Mouse (Mus musculus) heart, embryonic 11.5 days (tissue): Measurements from ENCODE around the gene Eif4e2. TPM values are rescaled to one million over a fixed set of nuclear protein-coding genes. Genes with fewer than 3 reads are reported as not detected.

Source experiments
- ATAC-seq: fragments of 200-750 bp; cut with Nextera tagmentation; replicated peaks from 2 replicates; pipeline ENCODE4 v1.8.0; 2017; ENCODE audit warnings: moderate library complexity; ENCODE audit not compliant: insufficient number of reproducible peaks, low FRiP score, low TSS enrichment
- H3K27ac ChIP-seq: fragments of 300-500 bp; sonication (generic); 2 replicates; pipeline ENCODE4 v1.5.1; 2014; ENCODE audit warnings: mild to moderate bottlenecking, low read depth, low read length
- H3K27me3 ChIP-seq: fragments of 300-500 bp; sonication (generic); 2 replicates; pipeline ENCODE4 v1.6.1; 2014; ENCODE audit warnings: mild to moderate bottlenecking, low read length, mixed read lengths; ENCODE audit not compliant: control insufficient read depth, insufficient read depth
- H3K36me3 ChIP-seq: fragments of 300-500 bp; sonication (generic); 2 replicates; pipeline ENCODE4 v1.6.1; 2014; ENCODE audit warnings: mild to moderate bottlenecking, low read length, moderate library complexity, mixed read lengths; ENCODE audit not compliant: control insufficient read depth, insufficient read depth
- H3K4me1 ChIP-seq: fragments of 300-500 bp; sonication (generic); 2 replicates; pipeline ENCODE4 v1.6.1; 2014; ENCODE audit warnings: low read length; ENCODE audit not compliant: control insufficient read depth, insufficient read depth
- H3K4me2 ChIP-seq: fragments of 300-500 bp; sonication (generic); 2 replicates; pipeline ENCODE4 v1.6.1; 2014; ENCODE audit warnings: mild to moderate bottlenecking, moderate library complexity
- H3K4me3 ChIP-seq: fragments of 300-500 bp; sonication (generic); 2 replicates; pipeline ENCODE4 v1.5.1; 2014; ENCODE audit warnings: low read depth, low read length
- H3K9ac ChIP-seq: fragments of 300-500 bp; sonication (generic); 2 replicates; pipeline ENCODE4 v1.6.1; 2014; ENCODE audit warnings: mild to moderate bottlenecking, low read depth, low read length, moderate library complexity
- H3K9me3 ChIP-seq: fragments of 300-500 bp; sonication (generic); replicated peaks from 2 replicates; pipeline ENCODE4 v1.6.1; 2016; ENCODE audit warnings: low read length; ENCODE audit not compliant: control insufficient read depth
- WGBS: fragments of 180-500 bp; shearing (Covaris S2); extraction: QIAGEN DNeasy Blood & Tissue Kit; methylation state at CpG from one replicate; pipeline ENCODE4 v1.1.7; 2014; ENCODE audit not compliant: insufficient replicate concordance; 5-methylcytosine and 5-hydroxymethylcytosine counted together
- polyA plus RNA-seq: library from polyadenylated mRNA; unstranded; fragments of >200 nt; fragmentation: Nextera tagmentation; extraction: Ambion mirVana; gene quantifications from 2 replicates; pipeline ENCODE4 v1.2.1, GENCODE M21; 2014

Gene Eif4e2
- polyA plus RNA-seq, 1 experiment from 2014 or later: 121 TPM

DNA sequence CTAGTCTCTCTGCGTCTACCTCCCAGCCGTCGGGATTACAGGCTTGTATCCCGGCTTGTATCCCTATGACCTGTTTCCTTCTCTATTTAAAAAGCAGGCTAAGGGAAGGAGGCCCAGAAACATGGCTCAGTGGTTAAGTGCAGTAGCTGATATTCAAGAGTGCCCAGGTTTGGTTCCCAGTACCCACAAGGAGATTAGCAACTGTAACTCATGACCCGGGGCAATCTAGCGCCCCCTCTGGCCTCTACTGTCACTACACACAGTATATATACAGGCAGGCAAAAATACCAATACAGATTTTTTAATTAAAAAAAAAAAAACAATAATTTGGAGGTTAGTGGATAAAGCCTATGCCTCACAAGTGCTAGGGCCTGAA, 68.7 kb downstream of the Eif4e2 start:
- Histone ChIP-seq H3K27ac (no peak overlapping the region), H3K9ac (no peak overlapping the region), H3K27me3 (peaks cover 4% of the 10 kb centered on the region; the same call in 1 of the 2 replicates), H3K4me3 (no peak overlapping the region), H3K4me2 (no peak overlapping the region; the same call in 1 of the 2 replicates), H3K4me1 (no peaks in the 10 kb centered on the region), H3K36me3 (no peaks in the 10 kb centered on the region), H3K9me3 (no peaks in the 10 kb centered on the region)
- ATAC-seq: no peak
- 67% methylated on average over 6 of the region's 6 CpGs for WGBS

DNA sequence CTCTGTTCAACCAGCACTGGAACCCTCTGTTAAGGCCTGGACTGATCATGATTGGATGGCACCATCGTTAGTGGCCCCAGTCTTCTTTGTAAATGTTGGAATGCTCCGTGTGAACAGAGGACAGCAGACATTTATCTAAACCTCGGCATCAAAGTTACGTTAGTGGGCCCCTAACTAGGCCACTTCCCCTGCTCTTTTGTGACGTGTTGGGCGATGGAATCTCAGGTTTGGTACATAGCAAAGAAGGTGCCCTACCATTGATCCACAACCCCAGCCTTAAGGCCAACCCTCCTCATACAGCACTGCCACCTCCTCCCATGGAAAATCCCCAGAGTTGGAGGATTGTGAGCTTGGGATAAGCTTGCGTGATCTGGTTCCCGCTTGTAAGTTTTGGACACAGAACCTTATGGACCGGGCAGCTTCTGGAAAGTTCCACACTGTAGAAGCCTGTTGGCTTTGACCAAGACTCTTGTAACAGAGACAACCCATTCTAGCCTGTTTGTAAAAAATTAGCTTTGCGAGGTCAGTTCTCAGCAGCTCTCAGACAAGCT, 69.8 kb downstream of the Eif4e2 start:
- Histone ChIP-seq H3K36me3 (no peaks in the 10 kb centered on the region), H3K4me1 (no peaks in the 10 kb centered on the region), H3K27ac (no peak overlapping the region), H3K27me3 (peaks cover 4% of the 10 kb centered on the region; the same call in 1 of the 2 replicates), H3K4me3 (no peak overlapping the region), H3K9me3 (no peaks in the 10 kb centered on the region), H3K9ac (no peak overlapping the region), H3K4me2 (no peak overlapping the region)
- 80% methylated on average over 10 of the region's 10 CpGs for WGBS
- ATAC-seq: no peak

DNA sequence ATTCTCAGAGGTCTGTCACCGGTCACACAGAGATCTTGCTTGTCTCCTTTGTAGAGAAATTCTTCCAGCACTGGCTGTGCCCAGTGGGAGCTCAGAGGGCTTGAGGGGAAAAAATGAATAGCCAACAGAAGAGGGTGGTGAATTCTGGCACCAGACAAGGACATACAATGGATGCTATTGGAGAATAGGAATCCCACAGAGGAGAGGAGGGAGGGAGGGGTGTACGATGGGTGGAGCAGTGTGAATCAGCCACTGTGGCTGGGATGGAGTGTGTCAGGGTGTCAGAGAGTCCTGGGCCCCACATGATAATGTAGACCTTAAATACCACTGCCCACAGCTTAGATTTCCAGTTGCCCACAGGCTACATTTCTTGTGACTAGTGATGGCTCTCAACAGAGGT, 73.4 kb downstream of the Eif4e2 start:
- no peak overlapping the region for H3K27ac ChIP-seq
- 66% methylated on average over 2 of the region's 2 CpGs for WGBS
- H3K4me2 ChIP-seq: no peak overlapping the region
- H3K36me3 ChIP-seq: no peaks in the 10 kb centered on the region
- ATAC-seq: no peak
- no peaks in the 10 kb centered on the region for H3K4me1 ChIP-seq
- H3K9me3 ChIP-seq: no peaks in the 10 kb centered on the region
- no peak overlapping the region for H3K4me3 ChIP-seq
- H3K9ac ChIP-seq: no peak overlapping the region
- no peaks in the 10 kb centered on the region for H3K27me3 ChIP-seq

Other genes starting within 250 kb of the Eif4e2 start
- gene Alppl2, start 124.0 kb upstream of the Eif4e2 start, polyA plus RNA-seq: not detected in 2 replicates
- not detected in 2 replicates for gene Alpi, start 112.3 kb upstream of the Eif4e2 start, polyA plus RNA-seq
- gene Akp3, start 88.9 kb upstream of the Eif4e2 start, polyA plus RNA-seq: not detected in 2 replicates
- gene Ecel1, start 57.4 kb upstream of the Eif4e2 start, polyA plus RNA-seq: not detected in 2 replicates
- gene Prss56, start 30.6 kb upstream of the Eif4e2 start, polyA plus RNA-seq: not detected in 2 replicates
- not detected in 2 replicates for gene Chrnd, start 23.3 kb upstream of the Eif4e2 start, polyA plus RNA-seq
- gene Chrng, start 9.3 kb upstream of the Eif4e2 start, polyA plus RNA-seq: 0.93 and 1.5 TPM in 2 replicates
- gene Efhd1, start 50.4 kb downstream of the Eif4e2 start, polyA plus RNA-seq: 0.26 and 0.42 TPM in 2 replicates
- 26.9 and 32.0 TPM in 2 replicates for gene Gigyf2, start 113.1 kb downstream of the Eif4e2 start, polyA plus RNA-seq
- gene Kcnj13, start 180.8 kb downstream of the Eif4e2 start, polyA plus RNA-seq: 0.37 and 0.54 TPM in 2 replicates